Mouse (Mus musculus): ENCODE data around the gene Smarcc2. TPM values are rescaled to one million over a fixed set of nuclear protein-coding genes. Genes with fewer than 3 reads are reported as not detected.

Gene Smarcc2
- total and polyA plus RNA-seq, 3 experiments: 47.4 to 153 (median 109) TPM

DNA sequence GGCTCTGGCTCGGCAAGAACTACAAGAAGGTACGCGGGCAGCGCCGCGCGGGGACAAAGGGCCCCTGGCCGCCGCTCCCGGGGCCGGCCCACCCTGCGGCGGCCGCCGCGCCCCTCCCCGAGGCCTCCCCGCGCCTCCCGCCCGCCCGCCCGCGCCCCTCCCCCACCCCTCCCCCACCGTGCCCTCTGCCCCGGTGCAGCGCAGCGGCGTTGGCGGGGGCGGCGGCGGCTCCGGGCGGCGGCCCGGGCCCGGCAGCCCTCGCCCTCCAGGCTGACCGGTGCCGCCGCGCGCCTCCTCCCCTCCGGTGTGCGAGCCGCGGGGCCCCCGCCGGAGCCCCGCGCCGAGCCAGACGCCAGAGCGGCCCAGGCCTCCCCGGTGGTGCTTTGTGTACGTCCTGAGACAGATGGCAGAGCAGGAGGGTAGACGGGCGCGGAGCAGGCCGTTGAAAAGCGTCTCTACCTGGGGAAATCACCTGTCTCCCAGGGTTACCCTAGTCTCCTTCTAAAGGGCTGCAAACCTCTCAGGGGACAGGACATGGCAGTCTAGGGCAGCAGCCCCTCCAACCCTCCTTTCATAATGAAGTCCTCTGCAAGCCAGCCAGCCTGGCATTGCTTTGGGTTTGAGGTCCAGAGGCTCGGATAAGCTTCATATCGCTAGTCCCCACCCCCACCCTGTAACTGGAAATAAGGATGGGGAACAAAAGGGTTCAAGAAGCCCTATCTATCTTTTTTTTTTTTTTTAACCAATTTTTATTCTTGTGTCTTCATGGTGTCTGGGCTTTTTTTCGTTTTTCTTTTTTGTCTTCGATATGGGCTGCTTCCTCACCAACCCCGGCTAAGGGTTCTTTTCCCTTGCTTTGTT is 591 bp downstream of the Smarcc2 start:
- ATAC-seq (ENCODE audit: extremely low read depth, insufficient number of reproducible peaks, low FRiP score, poor library complexity, severe bottlenecking) (no peak; the same call in 1 of the 2 replicates), DNase-seq (ENCODE audit: low spot score) (peak; percentile 65)
- peaks cover 47% of the 10 kb centered on the region for H3K4me1 ChIP-seq (ENCODE audit: insufficient read depth, low read depth, low read length)
- no peaks in the 10 kb centered on the region for H3K9me3 ChIP-seq (replicated peaks)
- peaks cover 42% of the 10 kb centered on the region for H3K36me3 ChIP-seq (replicated peaks)
- peak overlapping the region; percentile 87 for H3K4me3 ChIP-seq (ENCODE audit: low read depth, low read length)
- TF ChIP-seq POLR2AphosphoS5 (IDR thresholded peaks at IDR 0.05; ENCODE audit: insufficient replicate concordance, low read depth, low read length) (no peak), TAL1 (conservative IDR thresholded peaks at IDR 0.05; ENCODE audit: low read depth, low read length) (no peak), GATA2 (IDR thresholded peaks at IDR 0.05; ENCODE audit: borderline replicate concordance, low read depth, low read length) (no peak), CTCF (IDR thresholded peaks at IDR 0.05; ENCODE audit: low read depth, low read length) (no peak), GATA1 (IDR thresholded peaks at IDR 0.05; ENCODE audit: borderline replicate concordance, low read length) (no peak)
- no peaks in the 10 kb centered on the region for H3K27me3 ChIP-seq (ENCODE audit: insufficient read depth, low read length)

DNA sequence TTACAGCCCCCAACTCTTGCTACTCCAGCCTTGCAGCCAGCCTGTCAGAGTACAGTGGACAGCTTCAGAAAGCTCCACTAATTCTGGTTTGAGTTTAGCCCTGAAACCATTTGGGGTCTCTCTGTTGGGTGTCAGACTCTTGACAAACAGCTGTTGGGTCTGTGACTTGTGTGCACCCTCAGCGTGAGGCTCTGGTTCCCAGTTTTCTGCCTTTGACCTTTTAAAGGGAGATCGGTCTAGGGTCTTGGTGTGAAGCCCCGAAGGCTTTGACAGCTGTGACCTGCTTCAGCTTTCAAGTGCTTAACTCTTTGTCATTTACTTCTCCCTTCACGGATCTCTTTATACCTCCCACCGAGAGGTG is 1.2 kb downstream of the Smarcc2 start:
- H3K4me1 ChIP-seq (ENCODE audit: insufficient read depth, low read depth, low read length): peaks cover 41% of the 10 kb centered on the region
- DNase-seq (ENCODE audit: low spot score) (peak; percentile 6), ATAC-seq (ENCODE audit: extremely low read depth, insufficient number of reproducible peaks, low FRiP score, poor library complexity, severe bottlenecking) (no peak)
- TF ChIP-seq TAL1 (conservative IDR thresholded peaks at IDR 0.05; ENCODE audit: low read depth, low read length): no peak
- TF ChIP-seq CTCF (IDR thresholded peaks at IDR 0.05; ENCODE audit: low read depth, low read length): no peak
- no peak for TF ChIP-seq POLR2AphosphoS5 (IDR thresholded peaks at IDR 0.05; ENCODE audit: insufficient replicate concordance, low read depth, low read length)
- TF ChIP-seq GATA2 (IDR thresholded peaks at IDR 0.05; ENCODE audit: borderline replicate concordance, low read depth, low read length): no peak
- TF ChIP-seq GATA1 (IDR thresholded peaks at IDR 0.05; ENCODE audit: borderline replicate concordance, low read length): no peak
- no peaks in the 10 kb centered on the region for H3K27me3 ChIP-seq (ENCODE audit: insufficient read depth, low read length)
- peak overlapping the region; percentile 87; the same call in 1 of the 2 replicates for H3K4me3 ChIP-seq (ENCODE audit: low read depth, low read length)
- peaks cover 48% of the 10 kb centered on the region for H3K36me3 ChIP-seq (replicated peaks)
- no peaks in the 10 kb centered on the region for H3K9me3 ChIP-seq (replicated peaks)

DNA sequence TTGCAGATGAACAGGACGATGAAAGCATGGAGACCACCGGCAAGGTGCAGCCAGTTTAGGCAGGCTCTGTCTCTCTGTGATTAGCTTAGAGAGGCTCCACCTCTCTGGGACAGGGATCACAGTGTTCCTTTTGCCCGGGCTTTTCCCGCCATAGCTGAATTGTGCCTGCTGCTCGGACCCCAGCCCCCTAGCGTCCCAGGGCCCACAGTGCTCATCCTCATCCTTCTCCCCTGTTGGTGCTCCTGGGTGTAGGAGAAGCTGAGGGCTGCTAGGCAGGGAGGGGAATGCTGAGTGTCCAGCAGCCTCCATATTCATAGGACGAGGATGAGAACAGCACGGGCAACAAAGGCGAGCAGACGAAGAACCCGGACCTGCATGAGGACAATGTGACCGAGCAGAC is 15.3 kb downstream of the Smarcc2 start:
- Histone ChIP-seq H3K4me3 (ENCODE audit: low read depth, low read length) (no peak overlapping the region), H3K36me3 (replicated peaks) (peaks cover 96% of the 10 kb centered on the region), H3K27me3 (ENCODE audit: insufficient read depth, low read length) (no peaks in the 10 kb centered on the region), H3K9me3 (replicated peaks) (no peaks in the 10 kb centered on the region), H3K4me1 (ENCODE audit: insufficient read depth, low read depth, low read length) (no peaks in the 10 kb centered on the region)
- no peak for DNase-seq (ENCODE audit: low spot score)
- TF ChIP-seq POLR2AphosphoS5 (IDR thresholded peaks at IDR 0.05; ENCODE audit: insufficient replicate concordance, low read depth, low read length) (no peak), CTCF (IDR thresholded peaks at IDR 0.05; ENCODE audit: low read depth, low read length) (no peak), GATA2 (IDR thresholded peaks at IDR 0.05; ENCODE audit: borderline replicate concordance, low read depth, low read length) (no peak)
- ATAC-seq (ENCODE audit: extremely low read depth, insufficient number of reproducible peaks, low FRiP score, poor library complexity, severe bottlenecking): no peak

DNA sequence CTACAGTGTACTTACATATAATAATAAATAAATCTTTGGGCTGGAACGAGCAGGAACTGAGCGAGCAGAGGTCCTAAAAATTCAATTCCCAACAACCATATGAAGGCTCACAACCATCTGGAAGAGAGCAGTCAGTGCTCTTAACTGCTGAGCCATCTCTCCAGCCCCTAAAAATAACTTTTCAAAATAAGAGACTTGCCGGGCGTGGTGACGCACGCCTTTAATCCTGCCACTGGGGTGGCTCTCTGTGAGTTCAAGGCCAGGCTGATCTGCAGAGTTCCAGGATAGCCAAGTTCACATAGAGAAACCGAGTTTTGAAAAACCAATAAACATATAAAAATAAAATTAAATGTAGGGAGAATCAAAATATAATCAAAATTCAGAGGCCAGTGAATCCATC is 27.3 kb downstream of the Smarcc2 start:
- TF ChIP-seq TAL1 (conservative IDR thresholded peaks at IDR 0.05; ENCODE audit: low read depth, low read length) (no peak), CTCF (IDR thresholded peaks at IDR 0.05; ENCODE audit: low read depth, low read length) (no peak), POLR2AphosphoS5 (IDR thresholded peaks at IDR 0.05; ENCODE audit: insufficient replicate concordance, low read depth, low read length) (no peak), GATA2 (IDR thresholded peaks at IDR 0.05; ENCODE audit: borderline replicate concordance, low read depth, low read length) (no peak), GATA1 (IDR thresholded peaks at IDR 0.05; ENCODE audit: borderline replicate concordance, low read length) (no peak)
- DNase-seq (ENCODE audit: low spot score): no peak
- Histone ChIP-seq H3K4me1 (ENCODE audit: insufficient read depth, low read depth, low read length) (peaks cover 18% of the 10 kb centered on the region), H3K27me3 (ENCODE audit: insufficient read depth, low read length) (no peaks in the 10 kb centered on the region), H3K36me3 (replicated peaks) (peaks cover 93% of the 10 kb centered on the region), H3K9me3 (replicated peaks) (no peaks in the 10 kb centered on the region), H3K4me3 (ENCODE audit: low read depth, low read length) (no peak overlapping the region)
- ATAC-seq (ENCODE audit: extremely low read depth, insufficient number of reproducible peaks, low FRiP score, poor library complexity, severe bottlenecking): no peak

DNA sequence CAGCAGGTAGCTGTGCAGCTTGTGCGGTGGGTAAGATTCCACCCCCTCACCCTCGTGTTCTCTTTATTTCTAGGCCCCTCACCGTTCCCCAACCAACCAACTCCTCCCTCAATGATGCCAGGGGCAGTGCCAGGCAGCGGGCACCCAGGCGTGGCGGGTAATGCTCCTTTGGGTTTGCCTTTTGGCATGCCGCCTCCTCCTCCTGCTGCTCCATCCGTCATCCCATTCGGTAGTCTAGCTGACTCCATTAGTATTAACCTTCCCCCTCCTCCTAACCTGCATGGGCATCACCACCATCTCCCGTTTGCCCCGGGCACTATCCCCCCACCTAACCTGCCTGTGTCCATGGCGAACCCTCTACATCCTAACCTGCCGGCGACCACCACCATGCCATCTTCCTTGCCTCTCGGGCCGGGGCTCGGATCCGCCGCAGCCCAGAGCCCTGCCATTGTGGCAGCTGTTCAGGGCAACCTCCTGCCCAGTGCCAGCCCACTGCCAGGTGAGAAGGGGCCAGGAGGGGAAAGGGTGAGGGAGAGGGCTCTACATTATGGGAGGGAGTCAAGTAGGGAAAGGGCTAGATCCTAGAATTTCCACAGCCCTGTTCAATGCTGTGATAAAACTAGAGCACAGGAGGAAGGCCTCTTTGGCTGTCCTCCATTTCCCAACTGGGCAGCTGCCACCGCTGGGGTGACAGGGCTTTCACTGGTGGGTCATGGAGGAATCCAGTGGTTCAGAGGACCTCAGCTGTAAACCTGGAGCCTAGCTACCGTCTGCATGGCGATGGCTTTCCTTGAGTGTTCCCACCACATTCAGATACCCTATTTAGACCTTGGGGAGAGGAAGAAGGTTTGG is 29.0 kb downstream of the Smarcc2 start:
- ATAC-seq (ENCODE audit: extremely low read depth, insufficient number of reproducible peaks, low FRiP score, poor library complexity, severe bottlenecking): no peak
- no peaks in the 10 kb centered on the region for H3K27me3 ChIP-seq (ENCODE audit: insufficient read depth, low read length)
- peaks cover 32% of the 10 kb centered on the region for H3K4me1 ChIP-seq (ENCODE audit: insufficient read depth, low read depth, low read length)
- H3K9me3 ChIP-seq (replicated peaks): no peaks in the 10 kb centered on the region
- no peak overlapping the region for H3K4me3 ChIP-seq (ENCODE audit: low read depth, low read length)
- no peak for DNase-seq (ENCODE audit: low spot score)
- TF ChIP-seq GATA2 (IDR thresholded peaks at IDR 0.05; ENCODE audit: borderline replicate concordance, low read depth, low read length) (no peak), POLR2AphosphoS5 (IDR thresholded peaks at IDR 0.05; ENCODE audit: insufficient replicate concordance, low read depth, low read length) (no peak), GATA1 (IDR thresholded peaks at IDR 0.05; ENCODE audit: borderline replicate concordance, low read length) (no peak), TAL1 (conservative IDR thresholded peaks at IDR 0.05; ENCODE audit: low read depth, low read length) (no peak), CTCF (IDR thresholded peaks at IDR 0.05; ENCODE audit: low read depth, low read length) (no peak)
- H3K36me3 ChIP-seq (replicated peaks): peaks cover 90% of the 10 kb centered on the region

DNA sequence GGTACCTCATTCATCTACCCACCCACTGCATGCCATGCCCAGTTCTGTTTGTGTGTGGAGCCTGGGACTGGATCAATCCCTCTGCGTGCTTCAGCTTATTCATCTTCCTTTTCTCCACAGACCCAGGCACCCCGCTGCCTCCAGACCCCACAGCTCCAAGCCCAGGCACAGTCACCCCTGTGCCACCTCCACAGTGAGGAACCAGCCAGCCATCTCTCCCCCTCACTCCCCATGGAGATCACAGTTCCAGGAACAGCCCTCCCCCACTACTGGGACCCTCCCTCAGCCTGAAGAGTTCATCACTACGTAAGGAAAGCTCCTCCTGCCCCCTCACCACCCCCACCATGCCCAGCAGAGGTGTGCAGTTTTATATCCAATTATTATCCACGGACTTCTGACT is 29.7 kb downstream of the Smarcc2 start:
- no peak for ATAC-seq (ENCODE audit: extremely low read depth, insufficient number of reproducible peaks, low FRiP score, poor library complexity, severe bottlenecking)
- Histone ChIP-seq H3K4me3 (ENCODE audit: low read depth, low read length) (no peak overlapping the region), H3K27me3 (ENCODE audit: insufficient read depth, low read length) (no peaks in the 10 kb centered on the region), H3K36me3 (replicated peaks) (peaks cover 83% of the 10 kb centered on the region), H3K4me1 (ENCODE audit: insufficient read depth, low read depth, low read length) (peaks cover 32% of the 10 kb centered on the region), H3K9me3 (replicated peaks) (no peaks in the 10 kb centered on the region)
- TF ChIP-seq CTCF (IDR thresholded peaks at IDR 0.05; ENCODE audit: low read depth, low read length): no peak
- TF ChIP-seq TAL1 (conservative IDR thresholded peaks at IDR 0.05; ENCODE audit: low read depth, low read length): no peak
- no peak for TF ChIP-seq GATA2 (IDR thresholded peaks at IDR 0.05; ENCODE audit: borderline replicate concordance, low read depth, low read length)
- no peak for TF ChIP-seq GATA1 (IDR thresholded peaks at IDR 0.05; ENCODE audit: borderline replicate concordance, low read length)
- no peak for TF ChIP-seq POLR2AphosphoS5 (IDR thresholded peaks at IDR 0.05; ENCODE audit: insufficient replicate concordance, low read depth, low read length)
- DNase-seq (ENCODE audit: low spot score): no peak
